Mouse (Mus musculus): ENCODE results near the gene Pip4k2a. TPM values are rescaled to one million over a fixed set of nuclear protein-coding genes. Genes with fewer than 3 reads are reported as not detected.
"Not testable (repeated sequence)": the region's sequence is repeated elsewhere in the genome, so short reads cannot be mapped to it uniquely, and the experiment has no call there.

Pip4k2a gene
- polyA plus RNA-seq, 2 experiments from 2014 or later, result 23.7 to 25.2 TPM

- ATAC-seq, result not testable (repeated sequence)
These were observed 104.6 kb downstream of the Pip4k2a start for GRCm38 (mm10) chr2:18893336-18893735.

DNA sequence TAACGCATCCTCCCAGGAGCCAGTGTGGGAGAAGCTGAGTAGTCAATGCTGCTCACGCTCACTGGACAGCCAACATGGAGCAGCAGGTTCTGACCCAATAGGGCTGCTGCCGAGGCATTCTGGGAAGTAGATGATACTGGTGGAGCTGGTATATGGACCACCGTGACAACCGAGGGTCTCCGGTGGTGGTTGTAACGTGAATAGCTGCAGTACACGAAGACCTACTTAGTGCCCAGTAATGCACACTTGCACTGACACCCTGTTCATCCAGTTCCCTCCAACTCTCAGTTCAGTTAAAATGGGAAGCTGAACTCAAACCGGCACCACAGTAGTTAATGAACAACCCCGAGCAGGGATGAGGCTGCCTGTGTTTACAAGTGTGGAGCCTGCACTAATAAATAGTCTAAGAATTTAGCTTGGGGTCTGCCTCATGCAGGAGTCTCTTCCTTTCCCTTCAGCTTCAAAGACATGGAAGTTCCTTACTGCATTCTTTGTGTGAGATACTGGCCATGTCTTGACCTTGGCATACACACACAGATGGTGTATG is 105.9 kb downstream of the Pip4k2a start:
- no peak for ATAC-seq

GRCm38 (mm10) chr2:18890227-18891001 is 107.5 kb downstream of the Pip4k2a start:
- peak; percentile 41 for ATAC-seq

DNA sequence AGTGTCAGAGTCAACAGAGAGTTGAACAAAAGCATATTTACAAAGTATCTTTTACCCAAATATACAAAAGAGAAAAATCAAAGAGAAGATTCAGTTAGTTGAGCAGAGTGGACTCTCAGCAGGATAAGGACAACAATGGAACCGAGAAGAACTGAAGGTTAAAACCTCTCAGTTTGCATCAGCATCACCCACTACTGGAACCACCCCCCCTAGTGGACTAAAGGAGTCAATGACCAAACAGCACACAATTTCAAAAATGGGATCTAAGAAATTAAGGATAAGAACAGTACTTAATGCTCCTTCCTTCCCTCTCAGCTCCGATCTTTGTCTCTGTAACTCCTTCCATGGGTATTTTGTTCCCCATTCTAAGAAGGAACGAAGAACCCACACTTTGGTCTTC is 113.6 kb downstream of the Pip4k2a start:
- ATAC-seq, result peak; percentile 69

DNA sequence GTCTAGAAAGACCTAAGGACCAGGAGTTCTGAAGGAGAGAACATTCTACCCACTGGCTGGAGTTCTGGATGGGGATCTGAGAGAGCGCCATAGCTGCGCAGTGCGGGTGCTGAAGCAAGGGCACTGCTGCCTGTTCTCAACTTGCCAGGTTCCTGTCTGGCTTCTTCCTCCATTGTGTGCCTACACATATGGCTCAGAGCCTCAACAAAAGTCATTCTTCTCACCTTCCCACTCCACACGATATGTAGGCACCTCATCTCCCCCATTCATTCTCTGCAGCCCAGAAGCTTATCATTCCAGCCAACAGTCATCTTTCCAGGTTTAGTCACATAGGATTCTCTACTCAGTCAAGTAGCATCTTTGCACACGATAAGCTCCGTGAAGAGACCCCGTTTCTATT is 123.3 kb downstream of the Pip4k2a start:
- ATAC-seq, result no peak

- ATAC-seq, result no peak
These were observed 123.9 kb downstream of the Pip4k2a start for GRCm38 (mm10) chr2:18874063-18874462.

DNA sequence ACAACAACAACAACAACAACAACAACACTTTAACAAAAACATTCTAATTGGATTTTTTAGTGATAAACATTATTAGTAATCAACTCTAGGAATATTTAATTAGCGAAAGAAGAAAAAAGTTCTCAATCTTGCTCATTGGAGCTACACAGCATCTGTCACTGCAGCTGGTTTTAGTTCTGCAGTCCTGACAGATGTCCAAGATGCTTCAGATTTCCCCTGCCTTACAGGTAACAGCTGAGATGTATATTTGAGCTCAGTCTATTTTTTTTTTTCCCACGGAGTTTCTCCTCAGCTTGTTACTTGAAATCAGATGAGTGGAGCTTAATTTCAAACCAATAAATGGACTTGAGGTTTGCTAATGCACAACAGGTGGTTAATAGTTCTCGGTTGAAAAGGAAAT is 124.5 kb downstream of the Pip4k2a start:
- ATAC-seq, result no peak

DNA sequence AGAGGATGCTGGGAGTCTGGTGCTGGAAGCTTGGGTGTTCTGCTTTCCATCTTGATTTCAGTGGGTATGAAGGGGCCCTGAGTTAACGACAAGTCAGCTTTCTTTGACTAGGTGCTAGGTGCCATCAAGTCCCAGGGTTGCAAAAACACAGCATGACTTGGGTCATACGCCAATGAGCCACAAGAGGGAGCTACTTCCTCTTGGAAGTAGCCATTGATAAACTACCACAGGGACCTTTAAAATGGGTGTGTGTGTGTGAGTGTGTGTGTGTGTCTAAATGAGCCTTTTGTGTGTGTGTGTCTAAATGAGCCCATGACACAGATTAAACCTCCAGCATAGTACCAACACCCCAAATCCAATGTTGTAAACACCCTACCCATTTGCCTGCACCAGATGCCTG is 125.1 kb downstream of the Pip4k2a start:
- peak; percentile 91 for ATAC-seq

DNA sequence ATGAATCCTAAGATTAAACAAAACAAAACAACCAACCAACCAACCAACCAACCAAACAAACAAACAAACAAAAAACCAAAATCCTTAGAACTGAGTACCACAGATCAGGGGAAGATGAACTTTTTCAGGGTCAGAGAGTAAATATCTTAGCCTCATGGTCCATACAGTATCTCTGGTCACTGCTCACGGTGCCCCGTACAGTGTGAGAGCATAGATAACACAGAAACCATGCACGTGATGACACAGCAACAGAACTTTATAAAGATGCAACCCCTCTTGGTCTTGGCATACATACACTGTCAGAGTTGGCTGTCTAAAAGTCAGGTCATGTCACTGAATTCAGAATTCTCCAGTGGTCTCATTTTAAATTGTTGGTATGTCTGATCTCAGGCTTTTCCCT is 126.8 kb downstream of the Pip4k2a start:
- no peak for ATAC-seq

GRCm38 (mm10) chr2:18867069-18867468 is 130.9 kb downstream of the Pip4k2a start:
- no peak for ATAC-seq

DNA sequence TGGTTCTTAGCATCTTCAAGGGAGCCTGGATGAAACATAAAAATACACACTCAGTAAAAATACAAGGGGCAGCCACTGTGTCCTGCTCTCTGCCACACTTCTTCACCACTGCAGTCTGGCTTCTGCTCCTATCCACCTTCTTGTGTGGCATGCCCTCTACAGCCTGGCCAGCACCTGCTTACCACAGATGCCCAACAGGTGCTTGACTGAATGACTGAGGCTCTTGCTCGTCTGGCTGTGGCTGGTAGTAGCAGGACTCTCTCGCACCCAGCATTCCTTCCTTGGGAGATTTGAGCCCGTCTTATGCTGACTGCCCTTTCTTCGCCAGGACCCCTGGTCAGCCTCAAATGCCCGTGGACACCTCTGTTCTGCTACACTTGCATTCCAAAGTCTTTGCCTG is 133.2 kb downstream of the Pip4k2a start:
- no peak for ATAC-seq

GRCm38 (mm10) chr2:18861607-18862158 is 136.2 kb downstream of the Pip4k2a start:
- no peak for ATAC-seq

GRCm38 (mm10) chr2:18860686-18861085 is 137.2 kb downstream of the Pip4k2a start:
- no peak for ATAC-seq

- ATAC-seq, result no peak
These were observed 140.0 kb downstream of the Pip4k2a start for GRCm38 (mm10) chr2:18857952-18858351.

DNA sequence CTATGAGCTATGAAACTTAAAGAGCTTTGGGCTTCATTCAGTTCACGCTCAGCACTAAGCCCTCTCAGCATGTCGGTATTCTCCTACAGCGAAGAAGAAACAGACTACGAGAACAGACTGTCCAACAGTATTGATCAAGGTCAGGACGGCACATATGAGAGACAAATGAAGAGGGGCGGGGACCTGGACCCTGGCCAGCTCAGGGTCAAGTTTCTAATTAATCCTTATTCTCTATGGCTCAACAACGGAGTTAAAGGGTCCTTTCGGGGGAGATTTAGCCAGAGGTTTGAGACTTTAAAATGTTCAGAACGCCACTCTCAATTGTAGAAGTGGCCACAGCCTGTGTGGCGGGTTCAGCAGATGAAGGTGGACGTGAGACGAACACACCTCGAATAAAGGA is 141.5 kb downstream of the Pip4k2a start:
- no peak for ATAC-seq

- no peak for ATAC-seq
These were observed 142.7 kb downstream of the Pip4k2a start for GRCm38 (mm10) chr2:18855246-18855645.

DNA sequence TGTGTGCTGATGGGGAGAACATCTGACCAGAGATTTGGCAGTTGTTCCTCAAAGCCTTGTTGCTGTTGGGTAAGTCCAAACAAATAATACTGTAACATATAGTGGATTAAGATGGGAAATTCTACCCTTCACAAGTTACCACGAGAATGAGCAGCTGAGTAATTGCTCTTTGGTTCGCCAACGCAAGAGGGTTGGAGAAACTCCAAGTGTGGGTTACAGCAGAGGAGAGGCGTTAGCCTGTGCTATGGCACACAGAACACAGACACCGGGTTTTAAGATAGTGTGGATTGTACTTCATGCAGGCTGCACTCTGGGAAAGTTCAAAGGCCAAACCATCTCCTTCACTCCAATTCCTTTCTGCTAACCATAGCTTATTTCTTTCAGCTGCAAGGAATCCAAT is 144.6 kb downstream of the Pip4k2a start:
- ATAC-seq, result no peak

DNA sequence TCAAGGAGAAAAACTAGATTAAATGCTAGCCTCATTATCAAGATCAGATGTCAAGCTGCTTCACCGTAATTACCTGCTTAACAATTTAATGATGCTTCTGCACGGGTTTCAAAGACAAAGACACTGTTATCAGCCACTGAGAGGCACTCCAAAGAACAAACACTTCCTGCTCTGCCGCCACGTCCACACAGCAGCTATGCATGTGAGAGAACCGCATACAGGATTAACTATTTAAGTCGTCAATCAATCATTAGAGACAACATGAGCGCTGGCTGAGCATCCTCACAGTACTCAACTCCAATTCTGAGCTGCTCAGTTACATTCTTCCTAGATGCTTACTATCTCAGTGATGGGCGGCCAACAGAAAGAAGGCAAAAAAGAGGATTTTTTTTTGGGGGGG is 147.3 kb downstream of the Pip4k2a start:
- ATAC-seq, result no peak

DNA sequence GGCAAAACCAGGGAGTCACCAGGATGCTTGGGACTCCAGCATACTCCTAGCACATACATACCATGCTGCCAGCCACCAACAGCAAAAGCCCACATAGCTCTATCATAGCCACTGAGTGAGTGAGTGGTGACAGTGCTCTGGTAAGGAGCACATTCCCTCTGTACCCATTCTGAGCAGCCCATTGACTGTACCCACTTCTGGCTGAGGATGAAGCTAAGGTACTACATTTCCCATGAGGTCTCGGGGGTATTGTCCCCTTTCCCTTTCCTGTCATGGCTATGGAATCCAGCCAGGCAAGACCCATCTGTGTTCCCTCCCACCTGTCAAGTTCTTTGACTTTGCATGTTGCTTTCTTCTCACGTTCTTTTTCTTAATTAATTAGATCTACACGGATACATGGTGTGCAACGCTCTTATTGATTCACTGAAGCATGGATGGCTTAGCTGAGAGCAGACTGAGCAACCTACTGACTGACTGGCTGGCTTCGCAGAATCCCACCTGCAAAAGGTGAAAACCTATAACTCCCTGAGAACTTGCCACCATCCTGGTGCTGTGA is 149.8 kb downstream of the Pip4k2a start:
- no peak for ATAC-seq

DNA sequence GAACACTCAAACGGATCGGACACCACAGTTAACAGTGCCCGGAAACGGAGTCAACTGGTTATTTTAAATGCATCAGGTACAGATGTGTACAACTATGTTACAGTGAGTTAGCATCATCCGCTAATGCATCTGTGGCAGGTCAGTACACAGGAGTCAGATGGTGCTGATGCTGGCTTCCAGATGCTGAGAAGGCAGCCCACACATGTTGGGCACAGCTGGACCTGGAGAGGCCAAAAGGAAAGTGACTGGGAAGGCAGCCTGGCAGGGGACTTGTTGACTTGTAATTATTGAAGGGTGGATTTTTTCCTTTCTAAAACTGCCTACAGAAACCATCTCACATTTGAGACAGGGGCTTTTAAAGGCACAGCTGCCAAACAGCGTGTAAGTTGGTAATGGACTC is 155.4 kb downstream of the Pip4k2a start:
- ATAC-seq, result no peak

GRCm38 (mm10) chr2:18841051-18841450 is 156.9 kb downstream of the Pip4k2a start:
- ATAC-seq, result no peak

- no peak for ATAC-seq
These were observed 158.4 kb downstream of the Pip4k2a start for GRCm38 (mm10) chr2:18839532-18839931.

DNA sequence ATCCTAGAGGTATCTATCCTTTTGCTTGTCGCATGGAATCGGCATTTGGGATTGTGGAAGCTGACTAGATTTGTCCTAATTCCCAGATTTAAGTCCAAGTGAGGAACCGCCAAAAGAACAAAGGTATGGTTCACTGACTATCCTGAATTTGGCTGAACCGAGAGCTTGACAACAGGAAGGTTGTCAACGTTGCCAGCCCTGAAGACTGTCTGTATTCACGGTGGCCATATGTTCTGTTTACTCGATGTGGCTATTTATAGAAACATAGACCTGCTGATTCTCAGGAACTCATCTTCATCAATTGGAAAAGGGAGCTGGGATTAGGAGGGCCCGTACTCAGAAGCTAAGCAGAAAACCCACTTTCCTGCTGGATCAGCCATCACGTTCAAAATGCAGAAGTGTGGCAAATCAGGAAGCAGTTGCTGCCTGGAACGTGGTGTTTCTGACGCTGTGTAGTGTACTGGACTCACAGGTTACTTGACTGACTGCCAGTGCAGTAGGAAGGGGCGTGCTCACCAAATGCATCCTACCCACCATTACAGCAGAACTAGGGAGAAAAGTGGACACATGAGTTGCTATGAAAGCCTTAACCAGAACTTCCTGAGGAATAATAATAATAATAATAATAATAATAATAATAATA is 162.5 kb downstream of the Pip4k2a start:
- no peak for ATAC-seq
